Mouse (Mus musculus) bone marrow, adult 2 months (tissue): ENCODE data around the gene Gm49711. TPM values are rescaled to one million over a fixed set of nuclear protein-coding genes. Genes with fewer than 3 reads are reported as not detected.
A peak's percentile ranks its signal among the peaks of the same experiment; 100 is the strongest.

ENCODE experiments used
- H3K27ac ChIP-seq: fragments of 200-500 bp; 2 replicates; pipeline ENCODE4 v1.5.1; 2012; ENCODE audit warnings: low read depth, mild to moderate bottlenecking, control low read depth, inconsistent platforms, low read length; ENCODE audit not compliant: control insufficient read depth, poor library complexity, insufficient read depth
- H3K4me1 ChIP-seq: fragments of 200-500 bp; 2 replicates; pipeline ENCODE4 v1.6.1; 2011; ENCODE audit warnings: low read length; ENCODE audit not compliant: control insufficient read depth, insufficient read depth
- H3K4me3 ChIP-seq: fragments of 200-500 bp; replicated peaks from 2 replicates; pipeline ENCODE3; 2011; ENCODE audit warnings: mild to moderate bottlenecking, low read depth, low read length, control low read depth; ENCODE audit not compliant: control insufficient read depth
- CTCF ChIP-seq: fragments of 200-500 bp; IDR thresholded peaks from 2 replicates; pipeline ENCODE4 v1.5.1; 2011; ENCODE audit warnings: low read length, control low read depth; ENCODE audit not compliant: control insufficient read depth, insufficient read depth
- POLR2A ChIP-seq: fragments of 200-500 bp; IDR thresholded peaks from 2 replicates; pipeline ENCODE4 v1.6.1; 2011; ENCODE audit warnings: low read depth, mild to moderate bottlenecking, control low read depth, low read length, borderline replicate concordance; ENCODE audit not compliant: control insufficient read depth
- WGBS: fragments of 180-500 bp; shearing (Covaris S2); methylation state at CpG from one replicate; pipeline ENCODE4 v1.1.7; 2018; 5-methylcytosine and 5-hydroxymethylcytosine counted together
- polyA plus RNA-seq: library from polyadenylated mRNA; stranded (reverse); fragments of >200 nt; gene quantifications from 2 replicates; pipeline ENCODE4 v1.2.4, GENCODE M21; 2011; ENCODE audit warnings: low replicate concordance; ENCODE audit not compliant: missing spikeins, insufficient read depth, insufficient read length

The Gm49711 gene
- polyA plus RNA-seq, 1 experiment: not detected

DNA sequence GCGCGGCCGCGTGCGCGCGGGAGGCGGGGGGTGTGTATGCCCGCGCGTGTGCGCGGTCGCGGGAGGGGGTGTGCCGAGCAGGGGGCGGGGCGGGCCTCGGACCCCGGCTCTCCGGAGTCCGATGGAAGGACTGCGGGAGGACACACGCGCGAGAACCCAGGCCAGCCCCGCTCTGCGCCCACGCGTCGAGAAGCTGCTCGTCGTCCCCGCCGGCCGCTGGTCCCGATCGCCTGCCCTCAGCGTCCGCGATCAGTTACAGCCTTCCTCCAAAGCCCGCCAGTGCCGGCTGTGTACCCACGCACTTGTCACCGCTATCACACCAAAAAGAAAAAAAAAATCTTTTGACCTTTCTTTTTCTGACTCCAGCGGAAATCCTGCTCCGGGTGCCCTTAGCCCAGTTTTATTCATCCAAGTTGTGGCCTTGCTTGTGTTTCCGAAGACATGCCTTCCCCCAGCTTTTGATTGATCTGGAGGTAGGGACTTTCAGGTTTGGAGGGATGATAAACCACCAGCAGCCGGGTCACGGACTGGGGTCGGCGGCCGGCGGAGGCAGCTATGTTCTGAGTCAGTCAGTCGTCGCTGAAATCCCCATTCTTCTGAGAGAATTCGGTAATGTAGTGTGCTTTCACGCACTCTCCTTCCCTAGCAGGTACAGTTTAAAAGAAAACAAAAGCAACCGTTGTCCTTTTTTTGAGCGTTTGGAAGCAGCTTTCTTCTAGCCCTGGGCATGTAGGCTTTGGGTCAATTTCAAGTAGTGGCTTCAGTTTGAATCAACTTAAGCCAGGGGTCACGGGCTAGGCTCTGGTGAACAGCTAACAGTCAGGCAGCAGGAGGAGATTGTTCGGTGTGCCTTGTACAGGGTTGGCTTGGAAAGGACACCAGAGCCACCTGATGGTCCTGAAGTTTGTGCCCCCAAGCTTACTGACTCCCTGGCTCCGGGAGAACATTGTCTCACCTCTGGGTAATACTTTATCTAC, 816 bp downstream of the Gm49711 start:
- Histone ChIP-seq H3K4me3 (peak overlapping the region; percentile 86), H3K27ac (no peak overlapping the region), H3K4me1 (no peaks in the 10 kb centered on the region)
- no peak for TF ChIP-seq CTCF
- WGBS: 3% methylated on average over 63 of the region's 63 CpGs

DNA sequence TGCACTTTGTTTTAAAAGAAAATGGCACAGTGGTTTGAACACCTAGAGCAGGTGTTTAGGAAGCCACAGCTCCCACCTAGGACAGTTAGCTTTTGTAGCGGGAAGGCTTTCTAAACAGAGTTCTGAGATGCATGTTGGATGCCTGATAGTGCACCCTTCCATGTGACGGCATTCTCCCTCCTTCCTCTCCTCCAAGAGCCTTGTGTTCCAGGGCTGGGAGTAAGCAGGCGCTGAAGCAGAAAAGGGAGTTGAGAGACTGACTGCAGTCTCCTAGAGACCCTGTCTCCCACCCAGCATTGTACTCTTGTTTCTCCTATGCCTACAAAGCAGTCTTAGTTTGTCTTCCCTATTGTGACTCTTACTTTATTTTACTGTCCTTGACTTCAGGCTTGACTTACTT, 2.1 kb downstream of the Gm49711 start:
- 85% methylated on average over 3 of the region's 3 CpGs for WGBS
- no peaks in the 10 kb centered on the region for H3K4me1 ChIP-seq
- H3K4me3 ChIP-seq: no peak overlapping the region
- no peak overlapping the region for H3K27ac ChIP-seq
- TF ChIP-seq POLR2A (no peak), CTCF (no peak)

DNA sequence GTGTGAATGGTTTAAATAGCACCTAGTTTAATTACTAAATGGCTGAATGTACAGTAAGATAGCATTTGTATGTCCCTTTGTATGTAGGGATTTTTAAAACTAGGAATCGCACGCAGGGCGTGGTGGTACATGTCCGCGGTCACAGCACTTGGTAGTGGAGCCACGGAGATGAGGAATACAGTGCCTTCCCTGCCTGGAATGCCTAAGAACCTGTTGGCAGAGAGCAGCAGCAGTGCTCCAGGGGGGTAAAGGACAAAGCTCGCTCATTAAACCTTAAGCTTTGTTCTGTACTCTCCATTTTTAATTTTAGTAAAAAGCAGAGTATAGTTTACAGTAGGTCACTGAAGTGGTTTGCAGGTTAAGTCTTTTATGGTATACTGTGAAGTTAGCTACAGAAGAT, 3.5 kb downstream of the Gm49711 start:
- Histone ChIP-seq H3K4me1 (no peaks in the 10 kb centered on the region), H3K4me3 (no peak overlapping the region), H3K27ac (no peak overlapping the region)
- TF ChIP-seq CTCF: no peak
- TF ChIP-seq POLR2A: no peak
- WGBS: 88% methylated on average over 7 of the region's 7 CpGs

DNA sequence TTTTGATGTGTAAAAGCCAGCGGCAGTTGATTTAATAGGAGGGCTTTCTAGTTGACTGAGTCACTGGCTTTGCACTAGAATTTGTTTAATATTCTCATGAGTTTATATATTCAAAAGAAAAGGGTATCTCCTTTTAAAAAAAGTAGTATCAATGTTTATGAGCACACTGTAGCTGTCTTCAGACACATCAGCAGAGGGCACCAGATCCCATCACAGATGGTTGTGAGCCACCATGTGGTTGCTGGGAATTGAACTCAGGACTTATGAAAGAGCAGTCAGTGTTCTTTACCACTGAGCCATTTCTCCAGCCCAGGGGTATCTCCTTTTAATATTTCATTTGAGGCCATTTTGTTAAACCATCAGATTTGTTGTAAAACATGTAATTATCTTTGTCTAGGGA, 4.7 kb downstream of the Gm49711 start:
- Histone ChIP-seq H3K4me3 (no peak overlapping the region), H3K4me1 (no peaks in the 10 kb centered on the region), H3K27ac (no peak overlapping the region)
- TF ChIP-seq POLR2A: no peak
- TF ChIP-seq CTCF: no peak
- 89% methylated on average over 1 of the region's 1 CpGs for WGBS

DNA sequence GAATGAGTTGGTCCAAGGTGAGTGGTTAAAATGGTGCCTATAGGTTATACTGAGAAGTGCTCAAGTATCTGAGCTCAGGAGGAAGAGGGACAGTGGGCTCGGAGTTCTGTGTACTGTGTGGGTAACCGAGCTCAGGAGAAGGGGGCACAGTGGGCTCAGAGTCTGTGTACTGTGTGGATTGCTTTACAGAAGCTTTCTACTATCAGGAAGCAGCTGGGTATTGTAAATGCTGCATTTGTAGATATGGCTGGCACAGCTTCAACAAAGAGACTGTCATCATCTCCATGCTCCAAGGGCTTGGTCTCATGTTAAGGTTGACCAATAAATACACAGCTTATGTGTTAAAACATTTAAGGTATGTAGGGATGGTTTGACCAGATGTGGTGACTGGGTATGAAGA, 6.7 kb downstream of the Gm49711 start:
- no peak overlapping the region for H3K27ac ChIP-seq
- TF ChIP-seq POLR2A (no peak), CTCF (no peak)
- no peak overlapping the region for H3K4me3 ChIP-seq
- WGBS: 69% methylated on average over 2 of the region's 2 CpGs
- no peaks in the 10 kb centered on the region for H3K4me1 ChIP-seq

DNA sequence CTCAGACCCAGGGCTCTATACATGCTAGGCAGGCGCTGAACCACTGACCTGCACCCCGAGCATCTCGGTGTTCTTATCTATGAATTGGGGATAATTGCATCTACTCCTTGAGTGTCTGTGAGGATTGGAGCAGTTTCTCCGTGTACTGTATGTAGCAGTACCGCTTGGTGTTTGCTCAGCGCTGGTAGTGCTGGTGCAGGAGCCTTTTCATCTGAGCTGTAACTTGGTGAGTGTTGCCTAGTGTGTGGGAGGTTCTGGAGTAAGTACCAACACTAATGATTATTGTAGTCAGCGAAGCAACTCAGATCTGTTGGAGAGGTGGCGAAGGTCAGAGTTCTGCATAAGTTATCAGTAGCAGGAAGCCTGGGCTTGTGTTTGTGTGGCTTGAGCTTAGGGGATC, 12.2 kb downstream of the Gm49711 start:
- no peak overlapping the region for H3K27ac ChIP-seq
- H3K4me1 ChIP-seq: no peaks in the 10 kb centered on the region
- WGBS: 87% methylated on average over 8 of the region's 8 CpGs
- TF ChIP-seq POLR2A: no peak
- TF ChIP-seq CTCF: no peak
- H3K4me3 ChIP-seq: no peak overlapping the region

DNA sequence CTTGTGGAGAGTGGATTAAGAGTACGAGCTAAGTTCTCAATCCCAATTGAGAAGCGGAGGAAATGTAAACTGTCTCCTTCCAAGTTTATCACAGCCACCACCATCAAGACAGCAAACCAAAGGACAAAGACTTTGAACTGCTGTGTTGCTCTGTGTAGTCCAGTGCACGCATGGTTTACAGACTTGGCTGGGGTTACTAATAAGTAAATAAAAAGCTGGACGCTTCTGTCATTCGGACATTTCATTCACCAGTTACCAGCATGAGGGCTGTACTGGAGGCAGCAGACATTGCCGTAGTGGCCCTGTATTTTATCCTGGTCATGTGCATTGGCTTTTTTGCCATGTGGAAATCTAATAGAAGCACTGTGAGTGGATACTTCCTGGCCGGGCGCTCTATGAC, 18.7 kb downstream of the Gm49711 start:
- Histone ChIP-seq H3K4me3 (no peak overlapping the region), H3K27ac (no peak overlapping the region), H3K4me1 (no peaks in the 10 kb centered on the region)
- TF ChIP-seq CTCF: no peak
- no peak for TF ChIP-seq POLR2A
- WGBS: 93% methylated on average over 8 of the region's 8 CpGs

DNA sequence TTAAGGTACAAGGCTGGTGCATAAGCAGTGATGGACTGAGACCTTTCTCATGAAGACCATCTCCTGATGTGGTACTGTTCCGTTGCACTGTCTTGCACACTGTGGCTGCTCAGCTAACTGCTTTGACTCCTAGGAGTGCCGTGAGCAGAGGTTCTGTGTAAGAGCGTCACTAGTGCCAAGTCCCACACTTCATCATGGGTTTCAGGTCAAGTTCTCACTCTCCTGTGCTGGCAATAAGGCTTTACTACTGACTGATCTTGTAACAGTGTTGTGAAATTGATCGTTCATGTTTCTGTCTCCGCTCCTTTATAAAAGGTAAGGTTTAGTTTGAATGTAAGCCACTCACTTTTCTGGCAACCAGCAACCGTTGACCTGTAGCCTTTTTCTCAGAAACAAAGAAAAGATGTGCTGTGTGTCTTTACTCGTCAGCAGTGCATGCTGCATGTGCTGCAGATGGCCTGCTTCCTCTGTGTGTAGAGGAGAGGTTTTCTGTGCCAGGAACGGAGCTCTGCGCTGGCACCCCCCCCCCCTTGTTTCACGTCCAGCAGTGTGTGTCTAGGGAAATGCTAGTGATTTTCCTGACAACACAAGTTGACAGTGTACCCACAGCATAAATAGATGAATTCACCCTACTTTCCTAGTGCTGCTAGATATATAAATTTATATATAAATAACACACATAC, 25.8 kb downstream of the Gm49711 start:
- WGBS: 78% methylated on average over 10 of the region's 10 CpGs
- TF ChIP-seq POLR2A (no peak), CTCF (no peak)

More for the DNA sequence above, 25.8 kb downstream of the Gm49711 start:
- H3K4me1 ChIP-seq: no peaks in the 10 kb centered on the region
- H3K4me3 ChIP-seq: no peak overlapping the region
- no peak overlapping the region for H3K27ac ChIP-seq
